Mouse (Mus musculus) T-cell, adult 2 months (primary cell): Measurements from ENCODE around the gene Tnfrsf23.
"Not testable (repeated sequence)": the region's sequence is repeated elsewhere in the genome, so short reads cannot be mapped to it uniquely, and the experiment has no call there.

Experiments
- DNase-seq: peaks from one replicate; pipeline ENCODE4 v3.0.0; 2022; ENCODE audit warnings: low spot score

The Tnfrsf23 gene

DNA sequence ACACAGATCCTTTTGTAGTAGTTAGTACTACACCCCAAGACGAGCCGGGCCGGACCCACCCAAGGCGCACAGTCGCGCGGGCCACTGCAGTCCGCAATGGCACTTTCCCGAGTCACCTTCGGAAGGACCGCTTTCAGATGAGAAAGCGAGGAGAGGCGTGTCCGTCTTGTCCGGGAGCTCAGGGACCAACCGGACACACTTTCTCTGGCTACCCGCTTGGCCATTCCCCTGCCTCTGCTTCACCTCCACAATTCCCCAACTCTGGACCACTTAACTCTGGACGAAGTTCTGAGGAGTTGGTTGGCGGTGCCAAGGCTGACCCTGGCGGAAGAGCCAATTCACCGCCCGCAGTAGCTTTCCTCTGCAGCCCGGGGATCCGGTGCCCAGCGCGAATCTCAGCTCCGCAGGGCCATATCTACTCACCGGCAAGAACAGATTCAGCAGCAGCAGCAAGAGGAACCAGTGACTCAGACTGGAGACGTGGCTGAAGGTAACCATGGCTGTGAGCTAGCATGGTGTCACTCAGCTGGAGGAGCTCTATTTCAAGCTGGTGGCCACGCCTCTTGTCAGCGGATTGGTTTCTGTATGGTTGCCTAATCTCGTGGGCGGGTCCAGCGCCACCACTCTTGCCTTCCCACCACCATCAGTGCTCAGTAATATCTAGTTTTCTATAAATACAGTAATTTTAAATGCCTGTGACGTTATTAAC lies at the start of gene Tnfrsf23:
Gene Tnfrsf23, minus strand, starts transcription at position 514 of the 709 bp plus-strand sequence.
- DNase-seq, result peak; percentile 81

DNA sequence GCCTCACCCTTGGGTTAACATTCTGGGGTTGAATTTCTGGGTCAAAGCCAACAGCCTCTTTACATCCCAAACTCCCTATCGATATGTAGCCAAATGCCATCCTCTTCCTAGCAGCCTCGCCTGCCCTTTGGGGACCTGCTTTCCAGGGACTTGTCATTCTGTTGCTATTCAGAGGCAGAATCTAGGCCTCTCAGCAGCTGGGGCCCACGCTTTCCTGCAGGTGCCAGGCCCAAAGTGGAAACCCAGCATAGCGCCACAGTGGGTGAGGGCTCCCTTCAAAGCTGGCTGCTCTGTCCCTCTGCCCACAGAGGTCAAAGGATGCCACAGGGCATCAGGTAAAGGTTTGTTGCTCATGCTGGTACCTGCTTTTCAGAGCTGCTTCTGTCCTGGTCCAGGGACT lies 48.1 kb upstream of the Tnfrsf23 start:
- no peak for DNase-seq

DNA sequence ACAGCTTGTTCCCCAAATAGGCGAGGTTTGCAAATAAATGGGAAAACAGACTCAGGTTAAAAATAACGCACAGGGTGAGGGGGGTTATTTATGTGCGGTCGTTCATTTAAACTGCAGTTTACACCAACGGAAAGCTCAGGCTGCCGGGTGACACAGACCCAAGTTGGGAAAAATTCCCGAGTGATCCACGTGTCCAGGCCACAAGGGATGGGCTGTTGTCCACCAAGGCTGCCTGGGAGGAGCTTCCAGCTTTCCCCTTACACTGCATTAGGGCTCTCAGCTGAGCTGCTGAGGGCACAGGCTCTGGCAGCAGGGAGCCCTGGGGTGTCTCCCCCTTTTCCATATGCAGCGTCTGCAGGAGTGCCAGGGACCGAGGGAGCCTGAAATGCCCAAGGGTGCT lies 44.2 kb upstream of the Tnfrsf23 start:
- DNase-seq, result no peak

DNA sequence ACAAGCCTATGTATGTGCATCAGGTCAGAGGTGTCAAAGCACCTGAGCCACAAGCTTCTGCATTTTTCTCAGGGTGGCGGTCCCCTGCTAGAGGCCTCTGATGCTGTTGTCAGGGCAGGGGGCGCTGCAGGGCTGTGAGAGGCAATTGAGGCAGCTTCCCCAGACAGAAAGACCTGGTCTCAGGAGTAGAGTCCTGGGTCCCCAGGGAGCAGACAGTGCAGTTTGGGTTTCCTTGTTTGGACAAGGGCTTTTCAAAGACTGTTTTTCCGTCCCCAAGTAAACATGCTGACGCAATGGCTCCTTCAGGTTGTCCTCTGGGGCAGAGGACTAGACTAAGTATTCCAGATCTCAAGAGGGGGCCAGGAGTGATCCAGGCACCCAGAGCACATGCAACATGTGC lies 40.7 kb upstream of the Tnfrsf23 start:
- no peak for DNase-seq

DNA sequence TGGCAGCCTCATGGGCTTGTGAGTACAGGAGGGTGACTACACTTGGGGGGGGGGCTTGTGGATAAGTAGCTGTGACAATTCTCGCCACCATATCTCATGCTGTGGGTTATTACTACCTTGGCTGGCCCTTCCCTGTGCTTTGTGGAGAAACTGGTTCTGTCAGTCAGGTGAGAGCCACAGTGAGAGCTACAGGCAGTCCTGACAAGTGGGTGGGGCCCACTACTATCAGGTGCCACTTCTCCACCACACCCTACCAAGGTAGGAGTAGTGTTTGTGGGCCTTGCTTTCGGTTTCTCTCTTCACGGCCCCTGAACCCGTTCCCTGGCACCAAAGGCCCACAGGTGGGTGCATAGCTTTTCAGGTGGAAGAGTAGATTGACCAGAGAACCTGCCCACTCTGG lies 38.2 kb upstream of the Tnfrsf23 start:
- no peak for DNase-seq

DNA sequence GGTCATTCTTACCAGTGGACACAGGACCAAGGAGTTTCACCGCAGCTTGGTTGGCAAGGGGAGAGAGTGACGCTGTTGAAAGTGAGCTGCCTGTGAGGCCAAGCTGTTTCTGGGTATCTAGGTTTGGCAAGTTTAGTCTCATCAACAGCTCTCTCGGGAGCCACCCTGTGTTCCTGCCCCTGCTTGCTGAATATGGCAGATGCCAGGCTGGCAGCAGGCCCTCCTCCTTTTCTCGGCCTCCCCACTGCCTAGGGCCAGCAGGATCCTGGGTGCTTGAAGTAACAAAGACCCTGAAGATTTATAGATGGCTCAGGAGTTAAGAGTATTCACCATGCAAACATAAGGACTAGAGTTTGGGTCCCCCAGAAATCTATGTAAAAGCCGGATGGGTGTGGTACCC lies 37.0 kb upstream of the Tnfrsf23 start:
- DNase-seq, result no peak

DNA sequence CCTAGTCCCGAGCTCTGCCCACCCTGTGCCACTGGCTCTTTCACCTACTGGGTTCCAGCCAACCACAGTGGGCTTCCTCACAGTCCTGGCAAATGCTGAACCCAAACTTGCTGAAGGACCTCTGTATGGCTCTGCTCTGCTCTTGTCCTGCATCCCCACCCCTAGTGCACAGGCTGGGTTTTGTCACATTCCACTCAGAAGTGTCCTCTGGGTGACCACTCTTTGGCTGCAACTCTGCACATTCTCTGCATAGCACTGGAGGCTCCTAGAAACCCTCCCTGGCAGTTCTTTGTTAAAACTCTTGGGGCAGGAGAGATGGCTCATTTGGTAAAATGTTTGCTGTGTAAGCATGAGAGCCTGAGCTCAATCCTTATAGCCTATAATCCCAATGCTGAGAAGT lies 32.1 kb upstream of the Tnfrsf23 start:
- DNase-seq, result no peak

DNA sequence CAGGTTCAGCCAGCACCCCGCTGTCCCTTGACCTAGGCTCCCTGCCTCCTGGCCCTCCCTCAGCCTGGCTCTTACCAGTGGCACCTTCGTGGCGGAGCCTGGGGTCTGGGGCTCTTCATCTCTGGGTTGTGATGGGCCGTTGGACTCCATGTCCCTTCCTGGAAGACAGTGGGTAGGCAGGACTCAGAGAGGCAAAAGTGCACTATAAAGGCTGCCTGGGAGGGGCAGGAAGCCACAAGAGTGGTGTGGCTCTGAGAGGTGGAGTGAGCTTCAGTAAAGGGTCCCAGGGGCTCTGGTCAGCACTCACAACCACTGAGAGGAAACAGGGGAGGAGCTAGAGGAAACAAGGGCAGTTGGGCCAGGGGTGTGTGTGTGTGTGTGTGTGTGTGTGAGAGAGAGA lies 27.7 kb upstream of the Tnfrsf23 start:
- peak; percentile 24 for DNase-seq

DNA sequence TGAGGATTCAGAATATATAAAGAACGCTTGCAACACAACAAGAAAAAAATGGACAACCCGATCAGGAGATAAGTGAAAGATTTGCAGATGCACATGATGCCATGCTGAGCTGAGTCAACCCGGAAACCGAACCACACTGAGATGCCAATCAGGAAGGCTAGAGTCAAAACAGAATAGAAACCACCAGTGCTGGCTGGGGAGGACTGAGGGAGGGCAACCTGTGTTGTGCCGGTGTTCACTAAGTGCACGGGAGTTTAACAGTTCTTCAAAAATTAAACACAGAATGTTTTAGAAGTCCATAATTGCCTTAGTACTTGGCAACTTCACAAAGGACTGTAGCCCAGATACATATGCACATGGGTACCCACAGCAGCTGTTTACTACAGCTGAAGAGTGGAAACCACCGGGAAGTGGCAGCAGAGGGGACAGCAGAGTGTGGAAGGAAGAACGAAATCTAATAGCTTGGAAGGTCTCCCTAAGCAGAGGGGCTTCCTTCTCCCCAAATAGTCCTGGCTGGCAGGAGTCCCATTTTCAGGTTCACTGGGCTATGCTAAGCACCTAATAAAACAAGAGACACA lies 27.2 kb upstream of the Tnfrsf23 start:
- DNase-seq, result peak; percentile 67

DNA sequence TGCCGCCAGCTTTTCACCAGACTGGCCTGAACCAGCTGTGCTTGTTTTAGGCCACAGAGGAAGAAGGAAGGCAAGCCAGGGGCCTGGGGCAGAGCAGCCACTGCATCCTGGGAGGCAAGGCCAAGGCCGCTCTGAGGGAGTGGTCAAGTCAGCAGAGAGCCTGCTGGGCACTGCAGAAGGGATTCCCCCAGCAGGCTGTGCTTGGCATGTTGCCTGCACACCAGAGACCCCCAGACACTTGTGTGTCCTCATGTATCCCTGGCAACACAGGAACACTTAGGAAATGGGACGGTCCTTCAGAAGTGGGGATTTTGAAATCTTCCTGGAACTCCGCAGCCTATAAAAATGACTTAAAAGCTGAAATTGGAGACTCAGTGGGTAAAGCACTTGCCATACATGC lies 26.4 kb upstream of the Tnfrsf23 start:
- no peak for DNase-seq

DNA sequence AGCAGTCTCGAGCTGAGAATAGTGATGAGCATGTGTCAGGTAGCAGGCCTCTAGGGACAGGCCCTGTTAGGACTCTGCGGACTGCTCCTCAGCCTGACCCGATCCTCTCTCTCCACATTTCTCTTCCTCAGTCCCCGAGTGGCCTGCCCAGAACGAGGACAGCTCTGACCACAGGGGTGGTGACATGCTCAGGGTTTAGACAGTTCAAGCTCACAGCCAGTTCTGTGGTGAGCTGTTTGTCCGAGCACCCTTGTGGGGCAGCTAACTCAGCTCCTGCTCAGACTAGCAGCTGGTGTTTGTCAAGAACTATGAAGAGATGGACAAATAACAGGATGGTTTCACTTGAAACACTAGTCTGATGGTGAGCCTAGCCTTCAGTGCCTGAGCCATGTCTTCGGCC lies 25.7 kb upstream of the Tnfrsf23 start:
- no peak for DNase-seq

DNA sequence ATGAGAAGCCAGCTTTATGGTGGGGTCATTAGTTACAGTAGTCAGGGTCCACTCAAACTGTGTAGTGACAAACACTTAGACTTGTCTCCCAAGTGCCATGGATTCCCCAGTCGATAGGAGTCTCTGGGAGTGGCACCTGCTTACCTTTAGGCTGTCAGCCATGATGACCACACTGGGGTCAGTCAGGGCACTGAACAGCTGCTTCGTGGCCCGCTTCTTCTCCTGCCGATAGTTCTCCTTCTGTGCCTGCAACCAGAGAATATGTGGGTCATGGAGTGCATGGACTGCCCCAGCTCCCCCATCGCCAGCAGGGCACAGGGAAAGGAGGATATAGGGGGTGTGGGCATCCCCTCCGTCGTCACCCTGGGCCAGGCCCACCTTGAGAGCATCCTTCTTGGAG lies 23.7 kb upstream of the Tnfrsf23 start:
- no peak for DNase-seq

DNA sequence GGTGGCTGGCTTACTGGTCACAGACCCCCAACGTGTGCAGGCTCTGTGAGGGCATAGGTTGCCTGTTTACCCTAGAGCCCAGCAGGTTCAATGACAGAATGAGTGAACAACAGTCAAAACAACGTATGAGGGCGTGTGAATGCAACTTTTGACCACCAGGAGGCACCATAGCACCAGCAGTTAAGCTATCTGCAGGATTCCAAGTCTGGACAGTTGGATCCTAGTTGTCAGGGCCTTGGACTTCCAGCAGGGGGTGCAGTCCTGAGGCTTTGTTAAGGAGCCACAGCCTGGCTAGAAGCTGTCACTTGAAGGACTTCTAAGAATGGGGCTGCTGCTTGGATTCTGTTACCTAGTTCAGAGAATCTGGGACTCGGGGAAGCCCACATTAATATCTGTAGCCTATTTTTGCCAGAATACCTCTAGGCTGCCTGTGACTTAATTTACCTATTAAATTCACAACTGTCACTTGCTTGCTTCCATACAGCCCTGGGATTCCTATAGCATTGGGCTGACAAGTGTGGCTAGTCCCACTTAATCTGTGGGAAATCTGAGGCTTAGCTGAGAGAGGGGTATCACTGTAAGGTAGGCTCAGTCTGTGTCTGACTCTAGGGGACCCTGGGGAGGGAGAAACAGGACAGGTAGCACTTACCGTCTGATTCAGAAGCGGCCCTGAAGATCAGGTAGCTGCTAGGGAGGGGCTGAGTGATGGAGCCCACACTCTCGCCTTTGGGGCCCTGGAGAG lies 21.2 kb upstream of the Tnfrsf23 start:
- DNase-seq, result peak; percentile 89

DNA sequence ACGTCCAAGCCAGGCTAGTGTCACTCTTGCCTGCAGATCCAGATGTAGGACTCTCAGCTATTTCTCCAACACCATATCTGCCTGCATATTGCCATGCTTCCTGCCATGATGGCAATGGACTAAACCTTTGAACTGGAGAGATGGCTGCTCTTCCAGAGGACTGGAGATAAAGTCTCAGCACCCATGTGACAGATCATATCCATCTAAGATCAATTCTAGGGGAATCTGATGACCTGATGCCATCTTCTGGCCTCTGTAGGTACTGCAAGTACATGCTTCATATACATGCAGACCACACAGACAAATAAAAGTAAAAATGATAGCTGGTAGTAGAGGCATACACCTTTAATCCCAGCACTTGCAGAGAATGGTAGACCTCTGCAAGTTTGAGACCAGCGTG lies 10.5 kb upstream of the Tnfrsf23 start:
- DNase-seq, result peak; percentile 44

DNA sequence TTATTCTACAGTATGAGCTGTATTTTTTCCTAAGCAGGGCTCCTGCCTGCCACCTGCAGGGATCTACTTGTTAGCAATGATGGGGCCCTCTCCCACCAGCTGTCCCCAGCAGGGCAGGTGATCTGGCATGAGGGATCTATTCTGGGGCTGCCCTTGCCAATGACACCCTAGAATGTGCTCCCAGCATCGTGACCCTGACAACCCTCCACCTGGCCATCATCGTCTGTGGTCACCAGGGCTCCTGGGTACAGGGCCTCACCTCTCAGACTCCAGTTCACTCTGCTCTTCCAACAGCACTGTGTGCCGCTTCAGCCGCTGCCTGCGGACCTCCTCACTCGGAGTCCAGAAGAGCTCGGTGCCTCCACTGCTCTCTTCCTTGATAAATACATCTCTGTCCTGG lies 8.9 kb upstream of the Tnfrsf23 start:
- DNase-seq, result no peak

DNA sequence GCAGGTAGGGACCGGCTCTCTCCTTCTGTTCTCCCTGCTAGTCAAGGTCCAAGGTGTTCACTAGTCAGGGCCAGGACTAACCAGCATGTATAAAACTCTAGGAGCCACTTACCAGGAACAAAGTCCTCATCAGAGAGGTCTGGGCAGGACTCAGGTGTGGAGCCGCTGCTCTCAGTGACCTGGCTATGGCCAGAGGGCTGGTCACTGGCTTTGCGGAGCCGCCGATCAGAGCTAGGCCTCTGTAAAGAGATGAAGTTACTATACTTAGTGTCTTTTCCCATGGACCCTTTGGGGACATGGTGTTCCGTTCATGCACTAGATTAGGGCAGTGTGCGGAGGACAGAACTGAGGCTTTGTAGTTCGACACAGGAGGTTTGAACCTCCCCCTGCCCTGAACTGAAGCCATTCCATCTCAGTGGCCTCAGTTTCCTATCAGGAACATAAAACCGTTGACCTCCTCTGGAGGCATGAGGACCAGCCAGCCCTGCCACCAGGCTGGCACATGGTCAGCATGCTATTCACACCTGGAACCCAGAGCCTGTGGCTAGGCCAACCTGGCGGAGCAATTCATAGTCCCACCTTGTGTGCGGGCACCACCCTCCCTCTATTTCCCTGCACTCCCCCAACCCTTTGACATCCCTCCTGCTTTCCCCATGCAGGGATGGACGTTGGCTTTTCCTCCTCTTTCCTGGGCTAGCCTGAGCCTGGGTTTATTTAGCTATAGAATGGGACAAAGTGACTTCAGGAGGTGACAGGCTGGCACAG lies 7.3 kb upstream of the Tnfrsf23 start:
- no peak for DNase-seq

DNA sequence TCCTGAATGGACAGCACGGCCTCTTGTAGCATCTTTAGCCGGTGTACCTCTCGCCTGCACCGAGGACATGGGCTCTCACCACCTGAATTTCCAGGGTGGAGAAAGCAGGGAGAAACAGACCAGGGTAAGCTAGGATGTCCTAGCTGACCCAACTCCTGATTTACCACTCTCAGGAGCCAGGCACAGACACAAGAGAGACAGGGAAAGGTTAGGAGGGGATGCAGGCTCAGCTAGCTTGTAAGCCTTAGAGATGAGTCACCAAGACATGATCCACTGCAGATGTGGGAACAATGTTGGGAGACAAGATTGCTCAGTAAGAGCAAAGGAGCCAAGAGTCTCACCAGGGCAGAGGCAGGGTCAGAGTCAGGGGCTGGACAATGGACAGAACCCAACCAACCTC lies 6.2 kb upstream of the Tnfrsf23 start:
- DNase-seq, result no peak

DNA sequence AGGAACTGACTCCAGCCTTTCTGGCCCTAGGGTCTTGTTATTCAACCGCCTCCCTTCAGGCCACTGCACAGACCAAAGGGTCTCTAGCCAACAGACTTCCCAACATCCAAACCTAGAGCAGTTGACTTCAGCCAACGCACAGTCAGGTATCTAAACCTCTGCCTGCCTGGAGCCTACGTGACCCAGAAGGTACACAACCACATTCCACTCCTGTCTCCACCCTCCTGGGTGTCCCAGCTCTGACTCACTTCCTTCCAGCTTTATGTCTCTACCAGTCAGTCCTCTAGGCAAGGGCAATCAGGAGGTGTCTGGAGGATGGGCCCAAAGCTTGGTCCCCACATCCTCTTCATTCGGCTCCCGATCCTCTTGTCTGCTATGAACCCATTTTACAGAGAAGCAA lies 5.5 kb upstream of the Tnfrsf23 start:
- no peak for DNase-seq

DNA sequence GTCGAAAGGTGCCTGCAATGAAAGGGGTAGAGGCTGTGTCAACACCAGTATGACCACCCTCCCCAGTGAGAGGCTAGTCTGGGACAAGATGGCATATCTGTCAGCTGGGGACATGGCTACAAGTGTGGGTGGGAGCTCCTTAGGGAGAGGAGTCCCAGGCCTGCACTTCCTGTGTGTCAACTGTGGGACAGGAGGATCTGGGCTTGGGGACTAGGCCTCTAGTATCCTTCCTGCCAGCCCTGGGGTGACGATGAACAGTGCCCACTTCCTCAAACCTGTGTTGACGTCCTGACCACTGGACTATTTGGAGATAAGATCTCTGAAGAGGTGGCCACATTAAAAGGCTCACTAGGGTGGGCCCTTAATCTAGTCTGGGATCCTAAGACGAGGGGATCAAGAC lies 4.3 kb upstream of the Tnfrsf23 start:
- DNase-seq, result no peak

DNA sequence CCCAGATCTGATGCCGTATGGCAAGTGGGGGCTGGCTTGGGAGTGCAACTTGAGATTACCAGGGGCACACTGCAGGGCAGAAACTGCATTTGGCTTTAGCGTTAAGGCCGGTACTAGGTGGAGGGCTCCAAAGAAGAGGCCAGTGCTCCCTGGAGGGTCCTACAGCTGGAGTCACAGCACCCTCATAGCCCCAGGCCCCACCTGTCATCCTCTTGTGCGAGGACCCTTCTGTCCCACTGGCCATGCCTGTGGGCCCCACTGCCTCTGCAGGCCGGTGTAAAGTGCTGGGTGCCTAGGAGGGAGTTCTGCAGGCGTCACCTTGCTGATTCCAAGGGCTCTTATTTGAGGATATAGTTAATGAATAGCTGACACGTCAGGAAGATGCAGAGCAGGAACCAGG lies 3.8 kb upstream of the Tnfrsf23 start:
- DNase-seq, result no peak

DNA sequence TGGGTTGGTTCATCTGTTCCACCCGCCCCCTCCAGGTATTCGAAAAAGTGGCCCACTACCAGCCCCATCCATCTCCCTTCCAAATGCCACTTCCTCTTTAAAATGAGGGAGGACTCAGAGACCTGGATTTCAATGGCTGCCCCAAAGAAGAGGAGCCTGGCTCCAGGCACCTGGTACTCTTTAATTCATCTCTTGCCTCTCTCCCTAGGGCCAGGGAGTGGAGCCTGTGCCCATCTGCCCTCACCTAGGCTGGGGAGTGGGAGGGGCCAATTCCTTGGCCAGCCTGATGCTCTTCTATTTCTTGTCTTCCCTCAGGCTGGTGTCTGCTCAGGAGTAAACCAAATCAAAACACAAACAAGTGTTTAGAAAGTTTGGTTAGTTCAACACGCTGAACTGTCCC lies 1.0 kb upstream of the Tnfrsf23 start:
- DNase-seq, result not testable (repeated sequence)

DNA sequence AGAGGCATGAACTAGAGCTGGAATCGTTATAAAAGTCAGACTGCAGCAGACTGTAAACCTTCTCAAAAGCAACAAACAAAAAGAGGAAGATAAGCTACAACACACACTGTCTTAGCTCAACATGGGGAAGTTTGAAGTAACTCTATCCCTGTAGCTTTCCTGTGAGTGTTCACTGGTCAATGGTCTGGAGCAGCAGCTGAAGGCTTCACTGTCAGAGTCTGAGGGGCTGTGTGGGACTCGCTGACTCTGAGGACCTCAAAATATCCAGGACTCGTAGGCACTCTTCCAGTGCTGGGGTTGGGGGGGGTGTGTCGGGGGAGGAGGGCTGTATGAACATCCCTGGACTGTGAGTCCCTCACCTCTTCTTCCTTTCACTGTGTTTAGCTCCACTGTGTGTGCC lies 519 bp upstream of the Tnfrsf23 start:
- DNase-seq, result not testable (repeated sequence)

DNA sequence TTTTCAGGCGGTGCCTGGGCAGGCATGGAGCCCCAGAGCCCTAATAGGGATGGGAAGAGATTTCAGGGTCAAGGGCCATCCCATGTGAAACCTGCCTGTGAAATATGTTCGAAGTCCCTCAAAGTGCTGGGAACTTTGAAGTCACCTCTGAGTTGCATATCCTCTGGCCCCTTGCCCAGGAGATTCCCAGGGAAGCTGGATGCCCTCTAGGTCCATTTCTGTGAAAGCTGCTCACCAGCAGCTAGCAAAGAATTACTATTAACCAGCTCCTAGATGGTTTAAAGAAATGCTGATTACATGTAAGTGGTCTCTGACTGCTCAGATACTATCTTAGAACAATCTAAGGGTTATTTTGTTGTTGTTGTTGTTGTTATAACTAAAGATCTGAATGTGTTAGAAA lies 1.1 kb downstream of the Tnfrsf23 start:
- not testable (repeated sequence) for DNase-seq
